Mouse (Mus musculus) kidney, postnatal 4 days (tissue): ENCODE results near the gene Il9.

Source experiments
- DNase-seq, 2 experiments: peaks; one replicate each; pipeline ENCODE4 v3.0.0; 2021; ENCODE audit warnings: mixed read lengths in 2 of 2

Gene Il9

GRCm38 (mm10) chr13:56482146-56482545 is at the start of gene Il9:
TSS of gene Il9 (minus strand) at chr13:56482246.
- DNase-seq = no peak

- DNase-seq = no peak
Measured at GRCm38 (mm10) chr13:56529685-56530084, 47.6 kb upstream of the Il9 start.

GRCm38 (mm10) chr13:56529031-56529430 is 47.0 kb upstream of the Il9 start:
- DNase-seq = no peak

GRCm38 (mm10) chr13:56528281-56528680 is 46.2 kb upstream of the Il9 start:
- DNase-seq = no peak

- DNase-seq = no peak
Measured at GRCm38 (mm10) chr13:56527846-56528245, 45.8 kb upstream of the Il9 start.

- no peak for DNase-seq
Measured at GRCm38 (mm10) chr13:56526871-56527270, 44.8 kb upstream of the Il9 start.

- DNase-seq = no peak
Measured at GRCm38 (mm10) chr13:56522821-56523167, 40.7 kb upstream of the Il9 start.

GRCm38 (mm10) chr13:56522081-56522820 is 40.2 kb upstream of the Il9 start, which contains the start of gene Fbxl21:
TSS of gene Fbxl21 (plus strand) at chr13:56522472.
- DNase-seq = peak; percentile 98

- DNase-seq = no peak
Measured at GRCm38 (mm10) chr13:56516816-56517215, 34.8 kb upstream of the Il9 start.

GRCm38 (mm10) chr13:56516311-56516710 is 34.3 kb upstream of the Il9 start:
- no peak for DNase-seq

GRCm38 (mm10) chr13:56513595-56513994 is 31.5 kb upstream of the Il9 start:
- no peak for DNase-seq

- DNase-seq = no peak
Measured at GRCm38 (mm10) chr13:56509796-56510195, 27.8 kb upstream of the Il9 start.

- no peak for DNase-seq
Measured at GRCm38 (mm10) chr13:56506871-56507496, 24.9 kb upstream of the Il9 start.

GRCm38 (mm10) chr13:56501866-56502420 is 19.9 kb upstream of the Il9 start:
- no peak for DNase-seq

- DNase-seq = no peak
Measured at GRCm38 (mm10) chr13:56500636-56501035, 18.6 kb upstream of the Il9 start.

- peak; percentile 17 to 27 for DNase-seq
Measured at GRCm38 (mm10) chr13:56500132-56500531, 18.1 kb upstream of the Il9 start.

- no peak for DNase-seq
Measured at GRCm38 (mm10) chr13:56494440-56494839, 12.4 kb upstream of the Il9 start.

- DNase-seq = no peak
Measured at GRCm38 (mm10) chr13:56488012-56488411, 6.0 kb upstream of the Il9 start.

- DNase-seq = peak in 1 of 2 experiments; percentile 29
Measured at GRCm38 (mm10) chr13:56478027-56478426, 4.0 kb downstream of the Il9 start.

- no peak for DNase-seq
Measured at GRCm38 (mm10) chr13:56477271-56477670, 4.8 kb downstream of the Il9 start.

- DNase-seq = no peak
Measured at GRCm38 (mm10) chr13:56476790-56477189, 5.3 kb downstream of the Il9 start.

- peak; percentile 56 to 63 for DNase-seq
Measured at GRCm38 (mm10) chr13:56475363-56475762, 6.7 kb downstream of the Il9 start.

- DNase-seq = no peak
Measured at GRCm38 (mm10) chr13:56472661-56473060, 9.4 kb downstream of the Il9 start.

- DNase-seq = peak; percentile 58 to 76
Measured at GRCm38 (mm10) chr13:56471951-56472350, 10.1 kb downstream of the Il9 start.
